Mouse (Mus musculus) limb, embryonic 14.5 days (tissue): Measurements from ENCODE around the gene Pdlim5. TPM values are rescaled to one million over a fixed set of nuclear protein-coding genes. Genes with fewer than 3 reads are reported as not detected.

Source experiments
- ATAC-seq: fragments of 200-750 bp; cut with Nextera tagmentation; 2 replicates; pipeline ENCODE4 v1.8.0; 2017; ENCODE audit warnings: low read depth, moderate number of reproducible peaks, moderate TSS enrichment; ENCODE audit not compliant: low FRiP score
- DNase-seq: peaks from one replicate; pipeline ENCODE4 v3.0.0-alpha.2; 2015; ENCODE audit warnings: low spot score
- H3K27ac ChIP-seq: fragments of 300-500 bp; sonication (generic); replicated peaks from 2 replicates; pipeline ENCODE4 v1.5.1; 2014; ENCODE audit warnings: low read depth, mild to moderate bottlenecking, low read length, moderate library complexity, mixed read lengths
- H3K27me3 ChIP-seq: fragments of 300-500 bp; sonication (generic); 2 replicates; pipeline ENCODE4 v1.6.1; 2014; ENCODE audit warnings: low read length, mixed read lengths; ENCODE audit not compliant: control insufficient read depth, insufficient read depth
- H3K36me3 ChIP-seq: fragments of 300-500 bp; sonication (generic); 2 replicates; pipeline ENCODE4 v1.6.1; 2014; ENCODE audit warnings: mild to moderate bottlenecking, low read length, moderate library complexity, mixed read lengths; ENCODE audit not compliant: control insufficient read depth, insufficient read depth
- H3K4me1 ChIP-seq: fragments of 300-500 bp; sonication (generic); 2 replicates; pipeline ENCODE4 v1.6.1; 2014; ENCODE audit warnings: antibody characterized with exemption, low read length, mixed read lengths; ENCODE audit not compliant: control insufficient read depth, insufficient read depth
- H3K4me2 ChIP-seq: fragments of 300-500 bp; sonication (generic); replicated peaks from 2 replicates; pipeline ENCODE4 v1.6.1; 2014; ENCODE audit warnings: low read depth, mild to moderate bottlenecking, low read length, moderate library complexity; ENCODE audit not compliant: severe bottlenecking
- H3K4me3 ChIP-seq: fragments of 300-500 bp; sonication (generic); replicated peaks from 2 replicates; pipeline ENCODE4 v1.5.1; 2014; ENCODE audit warnings: low read length
- H3K9ac ChIP-seq: fragments of 300-500 bp; sonication (generic); 2 replicates; pipeline ENCODE4 v1.6.1; 2014; ENCODE audit warnings: mild to moderate bottlenecking, low read depth, low read length, moderate library complexity; ENCODE audit not compliant: severe bottlenecking
- H3K9me3 ChIP-seq: fragments of 300-500 bp; sonication (generic); 2 replicates; pipeline ENCODE4 v1.6.1; 2016; ENCODE audit warnings: low read length; ENCODE audit not compliant: control insufficient read depth
- POLR2A ChIP-seq: fragments of 200-500 bp; IDR thresholded peaks from 2 replicates; pipeline ENCODE4 v1.8.0; 2012; ENCODE audit warnings: inconsistent platforms, mild to moderate bottlenecking, moderate library complexity, borderline replicate concordance; ENCODE audit not compliant: insufficient read depth, insufficient read length; ENCODE audit errors: extremely low read depth
- WGBS: fragments of 180-500 bp; shearing (Covaris S2); extraction: QIAGEN DNeasy Blood & Tissue Kit; methylation state at CpG from one replicate; pipeline ENCODE4 v1.1.7; 2014; 5-methylcytosine and 5-hydroxymethylcytosine counted together
- polyA plus RNA-seq, 2 experiments: library from polyadenylated mRNA; depleted of rRNA in 1 of 2; stranded (reverse) in 1 of 2; unstranded in 1 of 2; fragments of >200 nt; fragmentation: Nextera tagmentation in 1 of 2; extraction: Ambion mirVana in 1 of 2; gene quantifications; 2 replicates each; pipeline versions ENCODE4 v1.2.1 to v1.2.3; 2012 to 2014

Gene Pdlim5
- polyA plus RNA-seq, 2 experiments: 37.9 TPM

GRCm38 (mm10) chr3:142424134-142424533, 28.6 kb upstream of the Pdlim5 start:
- ATAC-seq: no peak
- no peak overlapping the region for H3K4me3 ChIP-seq
- H3K4me2 ChIP-seq: no peak overlapping the region
- no peak for TF ChIP-seq POLR2A
- H3K4me1 ChIP-seq: no peaks in the 10 kb centered on the region
- H3K36me3 ChIP-seq: no peaks in the 10 kb centered on the region
- no peak for DNase-seq
- H3K27ac ChIP-seq: no peak overlapping the region
- H3K27me3 ChIP-seq: no peaks in the 10 kb centered on the region
- 96% methylated on average over 1 of the region's 1 CpGs for WGBS
- H3K9me3 ChIP-seq: no peaks in the 10 kb centered on the region
- H3K9ac ChIP-seq: no peak overlapping the region

- H3K9ac ChIP-seq: no peak overlapping the region
- H3K4me2 ChIP-seq: no peak overlapping the region
- no peaks in the 10 kb centered on the region for H3K27me3 ChIP-seq
- H3K4me3 ChIP-seq: no peak overlapping the region
- ATAC-seq (no peak), DNase-seq (no peak)
- H3K36me3 ChIP-seq: no peaks in the 10 kb centered on the region
- no peak overlapping the region for H3K27ac ChIP-seq
- H3K9me3 ChIP-seq: no peaks in the 10 kb centered on the region
- TF ChIP-seq POLR2A: no peak
- 49% methylated on average over 4 of the region's 4 CpGs for WGBS
- no peaks in the 10 kb centered on the region for H3K4me1 ChIP-seq
Measured at GRCm38 (mm10) chr3:142423501-142423917, 28.0 kb upstream of the Pdlim5 start.

- TF ChIP-seq POLR2A: no peak
- Histone ChIP-seq H3K9ac (no peak overlapping the region), H3K4me1 (no peaks in the 10 kb centered on the region), H3K4me2 (no peak overlapping the region), H3K36me3 (no peaks in the 10 kb centered on the region), H3K27ac (no peak overlapping the region), H3K9me3 (no peaks in the 10 kb centered on the region), H3K4me3 (no peak overlapping the region), H3K27me3 (no peaks in the 10 kb centered on the region)
- no peak for DNase-seq
- WGBS: 80% methylated on average over 4 of the region's 4 CpGs
- no peak for ATAC-seq
Measured at GRCm38 (mm10) chr3:142422229-142422628, 26.7 kb upstream of the Pdlim5 start.

GRCm38 (mm10) chr3:142421470-142421869, 26.0 kb upstream of the Pdlim5 start:
- Histone ChIP-seq H3K4me2 (no peak overlapping the region), H3K36me3 (no peaks in the 10 kb centered on the region), H3K27ac (no peak overlapping the region), H3K9me3 (no peaks in the 10 kb centered on the region), H3K4me3 (no peak overlapping the region), H3K9ac (no peak overlapping the region), H3K27me3 (no peaks in the 10 kb centered on the region), H3K4me1 (no peaks in the 10 kb centered on the region)
- TF ChIP-seq POLR2A: no peak
- 80% methylated on average over 3 of the region's 3 CpGs for WGBS
- no peak for DNase-seq
- no peak for ATAC-seq

- WGBS: 69% methylated on average over 3 of the region's 3 CpGs
- Histone ChIP-seq H3K36me3 (no peaks in the 10 kb centered on the region), H3K4me3 (no peak overlapping the region), H3K27me3 (no peaks in the 10 kb centered on the region), H3K9me3 (no peaks in the 10 kb centered on the region), H3K4me1 (no peaks in the 10 kb centered on the region), H3K9ac (no peak overlapping the region), H3K4me2 (no peak overlapping the region), H3K27ac (no peak overlapping the region)
- no peak for TF ChIP-seq POLR2A
- DNase-seq: no peak
- no peak for ATAC-seq
Measured at GRCm38 (mm10) chr3:142417996-142418395, 22.5 kb upstream of the Pdlim5 start.

- DNase-seq (no peak), ATAC-seq (no peak)
- Histone ChIP-seq H3K9ac (no peak overlapping the region), H3K4me2 (no peak overlapping the region), H3K36me3 (no peaks in the 10 kb centered on the region), H3K4me1 (no peaks in the 10 kb centered on the region), H3K4me3 (no peak overlapping the region), H3K9me3 (no peaks in the 10 kb centered on the region), H3K27ac (no peak overlapping the region), H3K27me3 (no peaks in the 10 kb centered on the region)
- TF ChIP-seq POLR2A: no peak
- WGBS: 87% methylated on average over 4 of the region's 4 CpGs
Measured at GRCm38 (mm10) chr3:142413345-142413885, 17.9 kb upstream of the Pdlim5 start.
